Mouse (Mus musculus) ES-E14 (cell line): ENCODE measurements around the gene Shb.

Experiments
- HCFC1 ChIP-seq: IDR thresholded peaks from 2 replicates; pipeline ENCODE4 v1.6.1; 2012; ENCODE audit warnings: low read length, inconsistent platforms, borderline replicate concordance; ENCODE audit not compliant: insufficient read depth
- MAFK ChIP-seq: IDR thresholded peaks from 2 replicates; pipeline ENCODE4 v1.6.1; 2014; ENCODE audit warnings: mild to moderate bottlenecking, low read depth, low read length, inconsistent platforms; ENCODE audit not compliant: insufficient read depth
- ZNF384 ChIP-seq: IDR thresholded peaks from 2 replicates; pipeline ENCODE4 v1.6.1; 2012; ENCODE audit warnings: low read depth, low read length, inconsistent platforms

DNA sequence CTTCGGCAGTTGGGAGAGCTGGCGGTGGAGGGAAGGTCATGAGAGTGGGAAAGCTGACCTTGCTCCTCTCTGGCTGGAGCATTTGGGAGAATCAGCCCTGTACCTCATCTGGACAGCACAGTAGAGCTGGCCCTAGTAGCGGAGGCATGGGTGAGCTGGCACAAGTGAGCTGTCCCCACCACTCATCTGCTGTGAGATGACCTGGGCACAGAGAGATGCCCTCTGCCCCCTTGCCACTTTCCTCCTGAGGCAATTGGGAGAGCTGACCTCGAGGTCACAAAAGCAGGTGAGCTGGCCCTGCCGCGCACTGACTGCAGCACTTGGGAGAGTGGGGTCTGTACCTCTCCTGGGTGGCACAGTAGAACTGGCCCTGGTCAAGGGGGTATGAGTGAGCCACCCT lies 48.8 kb upstream of the Shb start:
- no peak for TF ChIP-seq ZNF384
- no peak for TF ChIP-seq MAFK
- no peak for TF ChIP-seq HCFC1
